Mouse (Mus musculus) forebrain, postnatal 0 days (tissue): Measurements from ENCODE around the gene Serac1. TPM values are rescaled to one million over a fixed set of nuclear protein-coding genes. Genes with fewer than 3 reads are reported as not detected.
"Not testable (repeated sequence)": the region's sequence is repeated elsewhere in the genome, so short reads cannot be mapped to it uniquely, and the experiment has no call there.

Experiments
- ATAC-seq: fragments of 200-750 bp; cut with Nextera tagmentation; 2 replicates; pipeline ENCODE4 v1.8.0; 2017; ENCODE audit warnings: mild to moderate bottlenecking, moderate library complexity
- DNase-seq: peaks from one replicate; pipeline ENCODE4 v3.0.0-alpha.2; 2015
- H3K27ac ChIP-seq: fragments of 300-500 bp; sonication (generic); 2 replicates; pipeline ENCODE4 v1.5.1; 2014; ENCODE audit warnings: low read depth, mild to moderate bottlenecking, antibody characterized with exemption, low read length, moderate library complexity, mixed read lengths
- H3K27me3 ChIP-seq: fragments of 300-500 bp; sonication (generic); 2 replicates; pipeline ENCODE4 v1.6.1; 2014; ENCODE audit warnings: mild to moderate bottlenecking, low read length, mixed read lengths; ENCODE audit not compliant: insufficient read depth
- H3K36me3 ChIP-seq: fragments of 300-500 bp; sonication (generic); 2 replicates; pipeline ENCODE4 v1.6.1; 2014; ENCODE audit warnings: mild to moderate bottlenecking, moderate library complexity; ENCODE audit not compliant: insufficient read depth
- H3K4me1 ChIP-seq: fragments of 300-500 bp; sonication (generic); 2 replicates; pipeline ENCODE4 v1.6.1; 2014; ENCODE audit warnings: antibody characterized with exemption; ENCODE audit not compliant: insufficient read depth
- H3K4me2 ChIP-seq: fragments of 300-500 bp; sonication (generic); 2 replicates; pipeline ENCODE4 v1.6.1; 2014; ENCODE audit warnings: low read depth, mild to moderate bottlenecking, moderate library complexity
- H3K4me3 ChIP-seq: fragments of 300-500 bp; sonication (generic); 2 replicates; pipeline ENCODE4 v1.5.1; 2014; ENCODE audit warnings: low read depth, low read length, mixed read lengths
- H3K9ac ChIP-seq: fragments of 300-500 bp; sonication (generic); 2 replicates; pipeline ENCODE4 v1.6.1; 2014; ENCODE audit warnings: mild to moderate bottlenecking
- H3K9me3 ChIP-seq: fragments of 300-500 bp; sonication (generic); 2 replicates; pipeline ENCODE4 v1.6.1; 2016; ENCODE audit warnings: low read length
- CTCF ChIP-seq: sonication (generic); IDR thresholded peaks from 2 replicates; pipeline ENCODE4 v1.5.1; 2016; ENCODE audit warnings: antibody characterized with exemption, control low read depth, low read depth
- WGBS: fragments of 180-500 bp; shearing (Covaris S2); extraction: QIAGEN DNeasy Blood & Tissue Kit; methylation state at CpG from one replicate; pipeline ENCODE4 v1.1.7; 2014; 5-methylcytosine and 5-hydroxymethylcytosine counted together
- polyA plus RNA-seq: library from polyadenylated mRNA; unstranded; fragments of >200 nt; fragmentation: Nextera tagmentation; extraction: Ambion mirVana; gene quantifications from 2 replicates; pipeline ENCODE4 v1.2.1, GENCODE M21; 2015
- total RNA-seq: library from RNA; depleted of rRNA; stranded (reverse); fragments of >200 nt; gene quantifications from 2 replicates; pipeline ENCODE4 v1.2.3, GENCODE M21; 2014

Gene Serac1
- total and polyA plus RNA-seq, 2 experiments from 2014 or later: 6.2 to 14.7 TPM

DNA sequence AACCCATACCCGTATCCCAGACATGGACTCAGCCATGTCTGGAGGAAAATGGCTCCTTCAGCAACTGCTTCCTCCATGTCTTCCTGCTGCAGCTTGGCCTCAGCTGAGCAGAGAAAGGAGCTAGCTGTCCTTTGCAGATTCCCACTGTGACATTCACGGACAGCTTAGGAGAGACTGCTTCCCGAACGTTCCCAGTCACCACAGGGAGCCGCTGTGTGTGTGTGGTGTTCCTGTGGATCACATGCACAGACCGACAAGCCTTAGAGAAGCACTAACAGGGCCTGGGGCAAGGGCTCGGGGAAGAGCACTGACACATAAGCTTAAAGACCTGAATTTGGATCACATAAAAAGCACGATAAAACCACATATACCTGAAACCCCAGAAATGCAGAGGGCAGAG is 43.9 kb downstream of the Serac1 start:
- TF ChIP-seq CTCF: no peak
- H3K4me3 ChIP-seq: no peak overlapping the region
- no peak for ATAC-seq
- no peak overlapping the region for H3K4me2 ChIP-seq
- no peaks in the 10 kb centered on the region for H3K27me3 ChIP-seq
- no peak overlapping the region for H3K9ac ChIP-seq
- no peaks in the 10 kb centered on the region for H3K36me3 ChIP-seq
- no peaks in the 10 kb centered on the region for H3K4me1 ChIP-seq
- no peak for DNase-seq
- 35% methylated on average over 8 of the region's 8 CpGs for WGBS
- no peaks in the 10 kb centered on the region for H3K9me3 ChIP-seq
- H3K27ac ChIP-seq: no peak overlapping the region

GRCm38 (mm10) chr17:6025831-6026230 is 53.7 kb downstream of the Serac1 start:
- WGBS: 80% methylated on average over 7 of the region's 7 CpGs
- Histone ChIP-seq H3K9me3 (no peaks in the 10 kb centered on the region), H3K4me3 (no peak overlapping the region), H3K4me1 (no peaks in the 10 kb centered on the region), H3K27ac (no peak overlapping the region), H3K36me3 (no peaks in the 10 kb centered on the region), H3K4me2 (no peak overlapping the region), H3K9ac (no peak overlapping the region), H3K27me3 (no peaks in the 10 kb centered on the region)
- DNase-seq: no peak
- no peak for ATAC-seq
- no peak for TF ChIP-seq CTCF

- H3K27ac ChIP-seq, DNase-seq, H3K4me3 ChIP-seq: not testable (repeated sequence)
Observed at GRCm38 (mm10) chr17:6021374-6021789, 58.2 kb downstream of the Serac1 start.

GRCm38 (mm10) chr17:6020636-6021035 is 58.9 kb downstream of the Serac1 start:
- Histone ChIP-seq H3K9ac (no peak overlapping the region), H3K4me1 (no peaks in the 10 kb centered on the region), H3K4me2 (no peak overlapping the region), H3K36me3 (no peaks in the 10 kb centered on the region), H3K9me3 (no peaks in the 10 kb centered on the region), H3K27ac (no peak overlapping the region), H3K4me3 (no peak overlapping the region), H3K27me3 (no peaks in the 10 kb centered on the region)
- WGBS: 59% methylated on average over 7 of the region's 7 CpGs
- DNase-seq: no peak
- ATAC-seq: no peak
- TF ChIP-seq CTCF: no peak

More at GRCm38 (mm10) chr17:6021374-6021789, 58.2 kb downstream of the Serac1 start:
- H3K36me3 ChIP-seq, H3K27me3 ChIP-seq, H3K4me1 ChIP-seq, H3K9me3 ChIP-seq, H3K9ac ChIP-seq: not testable (repeated sequence)
- peak; percentile 81 for ATAC-seq
- 45% methylated on average over 5 of the region's 5 CpGs for WGBS
- H3K4me2 ChIP-seq: 0 out of 2 replicates have a peak overlapping the region, but pooled peaks have one; percentile 2

GRCm38 (mm10) chr17:6019776-6020175 is 59.8 kb downstream of the Serac1 start:
- Histone ChIP-seq H3K9me3 (no peaks in the 10 kb centered on the region), H3K4me1 (no peaks in the 10 kb centered on the region), H3K27me3 (no peaks in the 10 kb centered on the region), H3K4me2 (no peak overlapping the region), H3K4me3 (no peak overlapping the region), H3K9ac (no peak overlapping the region), H3K27ac (no peak overlapping the region), H3K36me3 (no peaks in the 10 kb centered on the region)
- DNase-seq: no peak
- peak; percentile 75 for TF ChIP-seq CTCF
- no peak for ATAC-seq
- WGBS: 64% methylated on average over 2 of the region's 2 CpGs

GRCm38 (mm10) chr17:6018348-6018747 is 61.2 kb downstream of the Serac1 start:
- WGBS: 68% methylated on average over 4 of the region's 4 CpGs
- Histone ChIP-seq H3K36me3 (no peaks in the 10 kb centered on the region), H3K4me3 (no peak overlapping the region), H3K27me3 (no peaks in the 10 kb centered on the region), H3K9ac (no peak overlapping the region), H3K4me2 (no peak overlapping the region), H3K27ac (no peak overlapping the region), H3K4me1 (no peaks in the 10 kb centered on the region), H3K9me3 (no peaks in the 10 kb centered on the region)
- DNase-seq: no peak
- TF ChIP-seq CTCF: no peak
- ATAC-seq: no peak

DNA sequence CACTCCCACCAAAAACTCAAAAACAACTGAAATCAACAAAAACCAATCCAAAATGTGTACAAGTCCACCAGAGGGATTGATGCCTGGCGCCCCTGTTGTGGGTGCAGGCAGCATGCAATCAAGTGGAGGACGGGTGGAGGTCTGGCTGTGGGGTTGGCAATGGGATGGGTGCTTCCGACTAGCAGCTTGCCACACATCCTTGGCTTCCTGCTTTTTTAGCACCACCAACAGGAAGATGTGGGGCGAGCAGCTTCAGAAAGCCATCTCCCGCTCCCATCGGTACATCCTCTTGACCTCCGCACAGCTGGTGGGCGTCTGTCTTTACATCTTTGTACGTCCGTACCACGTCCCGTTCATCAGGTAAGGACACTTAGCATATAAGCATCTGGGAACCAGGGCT is 62.3 kb downstream of the Serac1 start:
- no peaks in the 10 kb centered on the region for H3K27me3 ChIP-seq
- H3K4me1 ChIP-seq: no peaks in the 10 kb centered on the region
- no peak overlapping the region for H3K4me2 ChIP-seq
- ATAC-seq (no peak), DNase-seq (no peak)
- no peak overlapping the region for H3K4me3 ChIP-seq
- no peak for TF ChIP-seq CTCF
- H3K36me3 ChIP-seq: no peaks in the 10 kb centered on the region
- no peak overlapping the region for H3K27ac ChIP-seq
- H3K9me3 ChIP-seq: no peaks in the 10 kb centered on the region
- no peak overlapping the region for H3K9ac ChIP-seq
- 70% methylated on average over 12 of the region's 12 CpGs for WGBS
